Mouse (Mus musculus) gastrocnemius, postnatal 4 days (tissue): ENCODE data around the gene Prkag2. TPM values are rescaled to one million over a fixed set of nuclear protein-coding genes. Genes with fewer than 3 reads are reported as not detected.
A peak's percentile ranks its signal among the peaks of the same experiment; 100 is the strongest.

Experiments used
- DNase-seq, 2 experiments: peaks; one replicate each; pipeline ENCODE4 v3.0.0; 2021 to 2022; ENCODE audit warnings: low spot score in 2 of 2, mixed read lengths in 2 of 2
- total RNA-seq, 2 experiments: library from RNA; stranded (reverse); gene quantifications; 2 replicates each; pipeline ENCODE4 v1.2.3; 2021

Prkag2 gene
- total RNA-seq, 2 experiments from 2014 or later: 19.7 to 23.8 TPM

DNA sequence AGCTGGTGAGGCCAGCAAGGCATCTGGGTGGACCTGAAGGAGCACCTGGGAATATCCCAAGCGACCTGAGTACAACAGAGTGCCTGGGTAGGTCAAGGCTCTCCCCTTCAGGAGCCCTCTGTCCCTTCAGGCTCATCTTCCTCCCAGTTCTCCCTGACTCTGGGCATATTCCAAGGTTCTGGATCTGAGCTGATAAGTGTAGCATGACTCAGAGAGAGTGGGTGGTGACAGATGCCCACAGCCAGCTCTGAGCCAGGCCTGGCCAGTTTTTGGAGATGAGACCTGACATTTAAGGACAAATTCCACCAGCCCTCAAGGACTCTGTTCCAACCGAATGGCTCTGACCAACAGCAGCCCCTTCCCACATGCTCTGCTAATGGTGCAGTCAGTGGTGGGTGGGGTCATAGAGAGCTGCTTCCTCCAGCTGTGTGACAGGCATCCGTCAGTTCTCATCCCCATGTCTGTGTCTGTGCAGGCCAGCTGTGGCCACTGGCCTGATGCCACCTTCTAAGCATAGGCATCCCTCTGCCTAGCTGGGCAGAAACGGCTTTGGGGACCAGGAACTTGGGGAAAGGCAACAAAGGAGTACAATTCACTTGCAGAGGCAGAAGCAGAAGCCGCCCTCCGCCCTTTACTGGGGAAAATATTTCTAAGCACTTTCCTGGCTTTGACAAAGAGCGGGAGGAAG lies 46.3 kb downstream of the Prkag2 start:
- no peak for DNase-seq

DNA sequence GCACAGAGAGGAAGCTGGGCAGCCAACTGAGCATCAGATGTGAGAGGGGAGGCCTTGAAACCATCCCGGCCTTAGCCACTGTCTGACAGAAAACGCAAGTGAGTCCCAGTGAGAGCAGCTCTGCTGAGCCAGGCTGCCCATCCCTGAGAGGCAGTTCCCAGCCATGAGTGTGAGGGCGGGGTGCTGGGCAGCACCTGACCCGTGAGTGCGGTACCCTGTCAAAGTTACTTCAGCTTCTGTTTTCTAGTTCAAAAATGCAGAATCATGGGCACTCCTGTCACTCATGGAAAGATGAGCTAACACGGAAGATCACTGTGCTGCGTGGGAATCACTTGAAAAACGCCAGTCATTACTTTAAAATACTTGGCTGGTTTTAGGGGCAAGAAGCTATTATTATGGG lies 49.6 kb downstream of the Prkag2 start:
- DNase-seq: no peak

DNA sequence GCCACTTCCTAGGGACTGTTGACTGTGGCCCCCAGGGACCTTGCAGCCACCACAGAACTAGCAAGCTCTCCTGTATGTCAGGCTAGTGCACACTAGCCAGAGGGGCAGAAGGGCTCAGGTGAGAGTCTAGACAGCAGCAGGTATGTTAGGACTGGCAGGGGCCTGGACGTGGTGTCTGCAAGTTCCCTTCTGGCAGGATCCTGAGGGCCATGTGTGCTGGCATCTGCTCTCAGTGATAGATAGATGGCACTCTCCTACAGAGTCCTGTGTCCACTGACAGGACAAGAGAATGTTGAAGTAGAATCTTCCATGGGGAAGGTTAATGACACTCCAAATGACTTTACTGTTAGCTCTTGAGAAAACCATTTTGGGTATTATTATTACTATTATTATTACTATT lies 52.8 kb downstream of the Prkag2 start:
- DNase-seq: no peak

DNA sequence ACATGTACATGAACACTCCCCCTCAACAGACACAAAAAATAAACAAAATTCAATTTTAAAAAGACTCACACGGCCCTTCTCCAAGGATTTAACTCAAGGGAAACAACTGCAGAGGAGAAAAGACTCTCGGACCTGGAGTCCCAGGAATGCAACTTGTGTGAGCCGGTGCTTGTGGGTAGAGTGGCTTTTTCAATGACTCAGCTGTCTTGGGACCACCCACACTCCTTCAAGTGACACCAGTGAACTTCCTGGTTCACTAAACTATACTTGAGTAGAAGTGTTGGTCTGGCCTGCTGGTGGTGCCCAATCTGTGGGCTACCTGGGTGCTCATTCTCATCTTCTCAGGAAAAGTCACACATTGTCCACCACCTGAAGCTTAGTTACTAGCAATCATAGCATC lies 53.7 kb downstream of the Prkag2 start:
- no peak for DNase-seq

DNA sequence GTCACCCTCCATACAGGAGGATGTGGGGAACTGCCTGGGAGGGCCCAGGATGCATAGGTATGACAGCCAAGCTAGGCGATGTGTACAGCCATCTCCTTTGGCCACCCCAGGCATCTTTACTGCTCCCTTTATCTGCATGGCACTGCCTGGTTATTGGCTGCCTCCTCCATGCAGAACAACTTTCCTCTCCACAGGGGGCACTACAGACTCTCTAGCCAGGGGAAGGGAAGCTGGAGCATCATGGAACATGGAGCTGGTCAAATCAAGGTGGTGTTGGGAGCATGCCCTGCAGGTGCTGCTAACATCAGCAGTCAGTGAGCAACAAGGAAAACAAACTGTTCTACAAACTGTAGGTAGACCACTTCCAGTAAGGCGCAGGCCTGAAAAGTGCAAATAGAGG lies 56.4 kb downstream of the Prkag2 start:
- DNase-seq: no peak

DNA sequence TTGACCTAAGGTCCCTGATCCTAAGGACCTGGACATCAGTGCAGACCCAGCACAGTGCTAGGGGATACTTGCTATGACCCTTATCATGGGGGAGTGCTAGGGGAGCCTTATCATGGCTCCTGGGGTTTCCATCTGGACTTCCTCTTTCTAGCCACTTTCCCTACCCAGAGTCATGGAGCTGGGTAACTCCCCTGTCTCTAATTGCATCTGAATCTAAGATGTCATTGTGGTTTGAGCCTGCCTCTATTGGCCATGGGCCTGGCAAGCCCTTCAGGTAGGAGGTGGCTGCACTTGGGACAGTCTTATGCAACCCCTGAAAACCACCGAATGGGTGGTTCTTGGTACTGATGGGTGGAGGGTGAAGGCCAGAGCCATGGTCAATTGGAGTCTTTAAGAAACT lies 58.5 kb downstream of the Prkag2 start:
- no peak for DNase-seq

DNA sequence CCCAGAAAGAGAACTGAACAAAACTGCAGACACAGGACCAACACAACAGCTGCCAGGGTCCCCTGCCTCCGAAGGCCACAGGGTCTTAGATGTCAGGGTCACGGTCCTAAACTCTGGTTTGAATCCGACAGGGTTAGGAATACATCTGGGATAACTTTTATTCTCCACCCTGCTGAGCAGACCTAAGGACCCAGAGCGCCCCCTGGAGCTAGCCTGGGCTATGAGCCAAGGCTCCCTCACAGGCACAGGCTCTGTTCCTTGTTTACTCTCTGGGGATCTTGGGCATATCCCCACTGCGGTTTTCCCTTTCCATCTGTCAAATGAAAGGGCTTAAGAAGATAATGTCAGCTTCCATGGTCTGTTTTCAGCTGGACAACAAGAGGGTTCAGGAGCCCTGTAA lies 59.1 kb downstream of the Prkag2 start:
- DNase-seq: peak in 1 of 2 experiments; percentile 32

DNA sequence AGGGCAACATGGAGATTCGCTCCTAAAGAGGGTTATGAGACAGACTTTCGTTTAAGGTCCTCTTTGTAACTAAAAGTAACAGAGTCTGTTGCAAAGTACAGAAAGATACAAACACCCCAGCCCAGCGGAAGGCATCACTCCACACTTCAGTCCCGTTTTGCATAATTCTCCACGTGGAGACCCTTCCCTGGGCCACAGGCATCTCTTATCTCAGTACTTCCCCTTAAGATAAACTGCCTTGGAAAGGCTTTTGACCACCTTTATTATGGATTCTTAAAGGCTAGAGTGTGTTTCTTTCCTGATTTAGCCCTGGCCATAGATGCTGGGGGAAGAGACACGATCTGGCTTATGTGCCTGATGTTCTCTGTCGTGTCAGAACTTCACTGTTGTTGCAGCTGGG lies 59.5 kb downstream of the Prkag2 start:
- no peak for DNase-seq

DNA sequence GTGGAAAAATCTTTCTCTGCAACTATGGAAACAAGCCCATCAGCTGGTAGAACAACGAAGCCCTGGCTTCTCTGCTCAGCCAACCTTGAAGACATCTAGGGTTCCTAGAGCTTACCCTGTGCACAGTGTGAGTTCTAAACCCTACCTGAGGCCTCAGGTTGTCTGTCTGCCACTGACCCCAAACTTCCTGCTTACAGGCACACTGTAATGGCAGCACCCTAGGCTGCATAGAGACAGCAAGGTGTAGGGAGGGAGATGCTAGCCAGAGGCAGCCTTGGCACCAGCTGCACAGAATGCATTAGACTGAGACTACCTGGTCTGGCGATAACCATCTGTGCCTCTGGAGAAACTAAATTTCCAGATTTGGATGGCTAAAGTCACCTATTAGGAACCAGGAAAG lies 61.6 kb downstream of the Prkag2 start:
- no peak for DNase-seq

DNA sequence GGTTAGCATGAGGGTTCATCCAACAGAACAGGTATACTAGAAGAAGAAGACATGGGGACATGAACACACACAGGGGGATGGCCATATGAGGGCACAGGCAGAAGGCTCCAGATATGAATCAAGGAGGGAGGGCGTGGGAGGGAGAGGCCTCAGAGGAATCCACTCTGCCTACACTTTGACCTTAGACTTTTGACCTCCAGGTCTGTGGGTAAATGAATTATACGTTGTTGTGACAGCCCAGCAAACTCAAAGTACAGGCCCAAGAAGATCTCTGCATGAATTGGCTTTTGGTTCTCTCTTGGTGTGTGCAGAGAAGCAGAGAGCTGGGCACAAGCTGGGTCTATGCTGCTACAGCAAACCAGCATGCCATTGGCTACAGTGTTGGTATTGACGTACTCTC lies 65.1 kb downstream of the Prkag2 start:
- DNase-seq: no peak

DNA sequence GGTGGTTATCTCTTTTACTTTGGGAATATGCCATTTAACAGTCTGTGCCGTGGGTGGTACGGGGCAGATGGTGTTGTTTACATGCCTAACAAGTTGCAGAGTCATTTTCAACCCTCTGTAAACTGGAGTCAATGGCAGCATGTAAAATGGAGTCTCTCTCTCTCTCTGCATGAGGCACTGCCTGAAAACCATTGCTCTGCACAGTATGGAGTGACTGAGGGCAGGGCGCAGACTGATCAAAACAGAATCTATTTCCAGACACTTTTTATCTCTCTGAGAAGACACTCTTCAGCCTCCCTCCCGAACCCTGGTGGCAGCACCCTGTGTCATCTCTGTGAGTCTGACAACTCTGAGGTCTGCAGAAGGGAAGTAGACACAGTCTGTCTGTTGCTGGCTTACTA lies 69.0 kb downstream of the Prkag2 start:
- no peak for DNase-seq

DNA sequence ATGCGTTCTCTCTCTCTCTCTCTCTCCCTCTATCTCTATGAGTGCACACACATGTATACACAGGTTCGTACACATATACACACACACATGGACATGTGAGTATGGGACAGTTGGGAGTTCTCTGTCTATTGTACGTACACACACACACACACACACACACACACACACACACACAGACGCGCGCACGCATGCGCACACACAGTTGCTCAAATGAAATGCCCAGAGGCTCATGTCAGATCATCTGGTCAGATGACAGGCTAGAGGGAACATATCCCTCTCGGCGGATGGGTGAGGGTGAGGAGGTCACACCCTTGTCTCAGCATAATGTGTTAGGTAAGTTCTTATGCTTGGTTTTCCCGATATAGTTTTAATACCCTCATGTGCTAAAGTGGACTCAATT lies 69.4 kb downstream of the Prkag2 start:
- DNase-seq: no peak

DNA sequence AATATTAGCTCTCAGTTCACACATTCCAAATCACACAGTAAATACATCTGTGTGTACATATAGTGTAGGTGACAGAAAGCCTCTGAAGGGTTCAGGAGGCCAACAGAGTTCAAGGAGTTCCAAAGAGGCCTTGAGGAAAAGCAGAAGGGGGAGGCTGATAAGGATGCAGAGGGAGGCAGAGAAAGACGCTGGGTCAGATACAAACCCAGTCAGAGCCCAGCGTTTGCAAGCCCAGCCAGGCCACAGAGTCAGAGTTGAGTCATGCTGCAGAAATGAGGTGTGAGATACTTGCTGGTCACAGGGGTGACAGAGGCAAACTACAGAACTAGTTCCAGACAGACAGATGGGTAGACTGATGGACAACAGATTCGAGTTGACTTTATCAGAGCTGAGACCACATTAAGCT lies 70.2 kb downstream of the Prkag2 start:
- peak in 1 of 2 experiments; percentile 22 for DNase-seq

DNA sequence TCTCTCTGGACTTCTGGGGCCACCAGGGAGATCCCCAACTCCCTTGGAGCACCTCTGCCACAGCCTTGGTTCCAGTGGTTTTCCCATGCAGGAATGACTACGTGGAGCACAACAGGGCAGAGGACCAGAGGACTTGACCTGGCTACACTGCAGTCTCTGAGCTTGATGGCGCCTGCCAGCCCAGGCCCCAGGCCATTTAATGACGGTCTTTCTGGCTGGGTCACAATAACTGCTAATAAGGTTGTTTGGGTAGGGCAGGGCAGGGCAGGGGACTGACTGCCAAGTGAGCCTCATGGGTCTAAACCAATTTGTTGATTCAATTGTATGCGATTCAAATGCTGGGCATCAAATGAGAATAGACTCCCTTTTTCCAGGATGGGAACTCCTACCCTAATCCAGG lies 72.8 kb downstream of the Prkag2 start:
- no peak for DNase-seq

DNA sequence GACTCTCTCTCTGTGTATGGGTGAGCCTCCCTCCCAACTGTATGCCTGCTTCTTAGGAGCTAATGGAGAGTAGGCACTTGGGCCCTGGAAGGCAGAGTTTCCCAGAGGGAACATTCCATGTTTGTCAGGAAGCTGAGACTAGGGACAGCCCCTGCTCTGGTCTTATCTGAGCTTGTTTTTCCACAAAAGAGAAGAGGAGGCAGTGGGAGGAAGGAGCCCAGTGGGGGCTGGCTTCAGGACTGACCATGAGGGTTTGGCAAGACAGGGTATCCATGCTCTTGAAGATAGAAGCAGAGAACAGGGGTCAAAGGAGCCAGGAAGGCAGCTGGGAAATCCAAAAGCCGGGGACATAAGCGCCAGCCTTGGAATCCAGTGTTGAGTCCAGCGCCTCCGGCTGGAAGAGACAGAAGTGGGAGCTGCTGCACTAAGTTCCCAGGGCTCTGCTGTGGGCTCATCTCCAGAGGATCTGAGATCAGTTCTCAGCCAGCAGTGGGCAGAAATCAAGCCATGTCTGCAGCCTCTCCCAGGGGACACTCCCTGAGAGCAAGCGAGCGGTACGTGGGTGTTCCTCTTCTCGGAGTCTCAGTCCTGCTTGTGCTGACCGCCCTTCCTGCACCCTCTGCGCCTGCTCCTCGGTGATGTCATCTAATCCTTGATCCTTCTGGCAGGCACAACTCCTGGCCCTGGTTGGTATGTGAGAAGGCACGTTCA lies 75.0 kb downstream of the Prkag2 start:
- peak in 1 of 2 experiments; percentile 26 for DNase-seq

DNA sequence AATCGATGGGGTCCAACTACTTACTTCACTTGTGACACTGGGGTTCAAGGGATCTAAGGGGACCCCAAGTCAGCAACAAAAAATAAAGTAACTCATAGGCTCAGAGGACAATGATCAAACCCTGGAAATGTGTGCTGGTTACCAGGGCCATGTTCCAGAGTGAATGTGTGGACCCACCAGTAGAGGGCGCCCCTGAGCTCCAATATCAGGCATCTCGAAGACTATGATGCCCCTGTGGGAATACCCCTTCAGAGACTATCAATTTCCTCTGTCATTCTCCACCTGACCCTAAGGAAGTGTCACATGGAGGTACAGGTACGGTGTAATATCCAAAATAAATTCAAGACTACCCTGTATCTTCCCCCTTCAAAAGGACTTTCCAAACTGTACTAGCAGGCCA lies 77.5 kb downstream of the Prkag2 start:
- no peak for DNase-seq

DNA sequence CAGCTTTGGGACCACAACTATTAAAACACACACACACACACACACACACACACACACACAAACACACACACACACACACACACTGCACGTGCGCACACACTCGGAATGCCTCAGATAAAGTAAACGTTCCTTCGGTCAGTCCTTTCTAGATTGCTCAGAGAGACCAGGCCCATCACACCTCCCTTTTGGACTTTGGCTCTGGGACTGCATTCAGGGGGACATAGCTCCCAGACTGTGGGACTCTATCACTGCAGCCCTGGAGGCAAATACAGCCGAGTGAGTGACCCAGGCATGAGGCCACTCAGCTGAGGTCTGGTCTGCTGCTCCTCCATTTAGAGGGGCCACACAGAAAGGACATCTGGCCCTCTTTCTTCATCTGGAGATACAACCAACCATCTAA lies 81.2 kb downstream of the Prkag2 start:
- no peak for DNase-seq

DNA sequence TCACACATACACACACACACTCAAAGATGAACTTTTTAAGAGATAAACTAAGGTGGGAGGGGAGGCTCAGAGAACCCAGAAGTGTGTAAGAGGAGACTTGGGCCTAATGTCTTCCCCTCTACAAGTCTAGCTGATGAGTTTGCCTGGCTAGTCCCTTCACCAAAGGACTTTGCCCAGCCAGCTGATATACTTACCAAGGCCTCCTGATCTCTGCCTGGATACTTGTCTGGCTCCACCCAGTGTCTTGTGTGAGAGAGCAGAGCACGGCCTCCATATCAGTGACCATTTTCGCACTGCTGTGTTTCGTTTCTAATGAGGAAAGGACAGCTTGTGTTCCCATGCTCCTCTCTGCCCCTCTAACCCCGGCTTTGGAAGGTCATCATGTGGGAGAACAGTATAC lies 88.3 kb downstream of the Prkag2 start:
- DNase-seq: no peak

DNA sequence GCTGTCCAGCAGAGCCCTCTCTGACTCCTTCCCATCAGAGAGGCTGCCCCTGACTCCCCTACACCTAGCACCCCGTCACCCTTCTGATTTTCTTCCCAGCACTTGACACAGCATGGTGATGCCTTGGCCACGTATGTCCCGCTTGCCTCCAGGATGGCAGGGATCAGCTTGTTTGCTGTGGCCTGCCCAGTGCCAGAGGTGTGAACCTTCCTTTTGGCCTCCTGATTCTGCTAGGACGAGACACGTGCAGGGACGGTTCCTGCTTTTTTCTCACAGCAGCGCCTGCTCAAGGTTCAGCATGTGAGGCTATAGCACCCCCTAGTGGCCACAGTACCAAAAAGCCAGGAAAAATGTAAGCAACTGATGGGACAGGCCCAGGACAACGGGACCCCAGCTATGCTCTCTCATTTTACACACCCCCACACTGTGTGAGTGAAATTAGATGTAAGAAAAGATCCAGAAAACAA lies 89.4 kb downstream of the Prkag2 start:
- peak; percentile 52 to 83 for DNase-seq

DNA sequence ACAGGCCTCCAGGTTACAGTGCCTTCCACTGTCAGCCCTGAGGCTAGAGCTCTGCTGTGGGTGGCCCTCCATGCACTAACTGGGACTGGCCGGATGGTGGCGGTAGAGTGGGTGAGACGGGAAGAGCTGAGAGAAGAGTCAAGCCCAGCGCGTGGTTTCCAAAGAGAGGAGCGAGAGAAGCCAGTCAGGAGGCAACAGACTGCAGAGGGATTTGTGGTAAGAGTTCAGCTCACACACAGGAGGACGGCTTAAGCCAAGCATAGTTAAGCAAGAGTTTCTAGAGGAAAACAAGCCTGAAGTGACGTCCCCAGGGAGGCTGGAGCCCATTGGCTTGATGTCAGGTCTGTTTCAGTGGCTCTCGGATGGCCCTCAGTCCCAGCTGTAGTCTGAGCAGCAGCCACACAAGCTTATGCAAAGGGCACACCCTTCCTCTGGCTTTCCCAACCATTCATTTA lies 90.0 kb downstream of the Prkag2 start:
- DNase-seq: peak; percentile 82 to 92

DNA sequence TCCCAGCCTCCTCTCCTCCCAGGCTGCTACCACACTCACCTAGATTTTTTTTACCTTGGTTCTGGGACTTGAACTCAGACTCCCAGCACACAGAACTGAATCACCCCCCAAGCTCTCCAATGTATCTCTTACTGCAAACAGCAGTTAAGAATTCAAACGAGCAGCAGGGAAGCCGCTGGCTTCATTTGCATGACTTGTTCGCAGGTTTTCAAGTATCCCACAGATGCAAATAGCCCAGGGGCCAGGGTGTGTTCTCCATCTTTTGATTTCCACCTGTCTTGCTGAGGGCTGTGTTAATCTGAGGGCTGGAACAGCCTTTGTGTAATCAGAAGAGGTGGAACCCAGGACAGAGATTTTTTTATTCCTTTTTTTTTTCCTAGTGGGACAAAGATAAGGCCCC lies 90.7 kb downstream of the Prkag2 start:
- DNase-seq: no peak

DNA sequence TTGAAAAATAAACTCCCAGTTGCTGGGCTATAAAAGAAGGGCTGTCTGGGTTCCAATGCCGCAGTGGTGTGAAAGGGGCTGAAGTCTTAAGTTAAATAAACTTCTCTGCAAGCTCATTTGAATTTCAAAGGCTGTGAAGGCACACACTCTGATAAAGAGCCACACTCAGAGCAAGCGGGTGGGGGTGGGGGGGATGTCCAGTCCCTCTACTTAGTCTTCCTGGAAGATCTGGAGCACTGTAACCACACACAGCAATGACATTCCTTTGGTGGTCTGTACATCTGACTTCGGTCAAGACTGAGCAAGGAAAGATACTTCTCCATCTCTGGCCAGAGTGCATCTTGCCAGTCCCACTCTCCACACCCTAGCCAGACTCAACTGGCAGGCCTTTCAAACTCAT lies 91.5 kb downstream of the Prkag2 start:
- no peak for DNase-seq

DNA sequence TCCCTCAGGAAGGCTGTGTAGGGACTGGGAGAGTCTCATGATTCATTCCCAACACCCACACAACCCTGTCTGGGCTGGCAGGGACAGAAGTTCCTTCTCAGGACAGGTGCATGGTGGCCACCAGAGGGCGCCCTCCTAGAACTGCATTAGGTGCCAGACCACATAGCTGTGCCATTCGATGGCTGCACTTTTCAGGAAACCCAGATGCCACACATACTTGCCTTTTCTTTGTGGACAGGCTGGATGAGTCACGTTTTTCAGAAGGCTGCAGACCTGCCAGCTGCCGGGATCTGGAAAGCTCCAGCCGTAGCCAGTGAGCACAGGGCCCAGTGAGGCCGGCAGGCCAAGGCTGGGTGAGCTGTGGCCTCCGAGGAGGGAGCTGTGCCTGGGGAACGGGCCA lies 93.6 kb downstream of the Prkag2 start:
- peak; percentile 80 to 84 for DNase-seq
